Mouse (Mus musculus): ENCODE data around the gene Olfr1417. TPM values are rescaled to one million over a fixed set of nuclear protein-coding genes. Genes with fewer than 3 reads are reported as not detected.

The Olfr1417 gene
- polyA plus RNA-seq, 1 experiment from 2014 or later = not detected

- H3K9me3 ChIP-seq (replicated peaks) = no peaks in the 10 kb centered on the region
- no peak for ATAC-seq (ENCODE audit: insufficient read depth)
- WGBS (ENCODE audit: insufficient replicate concordance) = 64% methylated on average over 6 of the region's 6 CpGs
- no peak overlapping the region for H3K4me3 ChIP-seq (replicated peaks)
- H3K9ac ChIP-seq = no peak overlapping the region
- H3K4me1 ChIP-seq (replicated peaks) = no peaks in the 10 kb centered on the region
- H3K36me3 ChIP-seq (replicated peaks) = no peaks in the 10 kb centered on the region
- no peak overlapping the region for H3K27ac ChIP-seq (replicated peaks)
- H3K27me3 ChIP-seq = no peaks in the 10 kb centered on the region
- H3K4me2 ChIP-seq = no peak overlapping the region
These were observed 51.2 kb downstream of the Olfr1417 start for GRCm38 (mm10) chr19:11787826-11788225.

GRCm38 (mm10) chr19:11785409-11786154 lies 53.4 kb downstream of the Olfr1417 start:
- Histone ChIP-seq H3K27ac (replicated peaks) (no peak overlapping the region), H3K4me3 (replicated peaks) (no peak overlapping the region), H3K4me1 (replicated peaks) (no peaks in the 10 kb centered on the region), H3K27me3 (no peaks in the 10 kb centered on the region), H3K9me3 (replicated peaks) (no peaks in the 10 kb centered on the region), H3K9ac (no peak overlapping the region), H3K4me2 (no peak overlapping the region), H3K36me3 (replicated peaks) (no peaks in the 10 kb centered on the region)
- no peak for ATAC-seq (ENCODE audit: insufficient read depth)
- WGBS (ENCODE audit: insufficient replicate concordance) = 73% methylated on average over 14 of the region's 14 CpGs

- Histone ChIP-seq H3K9ac (no peak overlapping the region), H3K27ac (replicated peaks) (no peak overlapping the region), H3K9me3 (replicated peaks) (no peaks in the 10 kb centered on the region), H3K4me3 (replicated peaks) (no peak overlapping the region), H3K27me3 (no peaks in the 10 kb centered on the region), H3K4me1 (replicated peaks) (no peaks in the 10 kb centered on the region), H3K36me3 (replicated peaks) (peaks cover 34% of the 10 kb centered on the region), H3K4me2 (no peak overlapping the region)
- no peak for ATAC-seq (ENCODE audit: insufficient read depth)
- WGBS (ENCODE audit: insufficient replicate concordance) = 54% methylated on average over 7 of the region's 7 CpGs
These were observed 61.7 kb downstream of the Olfr1417 start for GRCm38 (mm10) chr19:11777191-11777865.

Other genes with a start within 250 kb of the Olfr1417 start
- 4.5 and 4.8 TPM in 2 replicates for gene Ms4a6d, start 234.4 kb downstream of the Olfr1417 start, polyA plus RNA-seq (2015; fragmentation: Nextera tagmentation; extraction: Ambion mirVana)
- gene Ms4a2, start 215.5 kb downstream of the Olfr1417 start, polyA plus RNA-seq (2015; fragmentation: Nextera tagmentation; extraction: Ambion mirVana) = 0.73 and 0.81 TPM in 2 replicates
- 30.9 and 39.0 TPM in 2 replicates for gene Ms4a3, start 198.4 kb downstream of the Olfr1417 start, polyA plus RNA-seq (2015; fragmentation: Nextera tagmentation; extraction: Ambion mirVana)
- 0.17 and 0.24 TPM in 2 replicates for gene Oosp2, start 178.7 kb downstream of the Olfr1417 start, polyA plus RNA-seq (2015; fragmentation: Nextera tagmentation; extraction: Ambion mirVana)
- gene Oosp1, start 148.1 kb downstream of the Olfr1417 start, polyA plus RNA-seq (2015; fragmentation: Nextera tagmentation; extraction: Ambion mirVana) = 0.14 TPM in 1 of 2 replicates, not detected in the other
- not detected in 2 replicates for gene Oosp3, start 142.2 kb downstream of the Olfr1417 start, polyA plus RNA-seq (2015; fragmentation: Nextera tagmentation; extraction: Ambion mirVana)
- not detected in 2 replicates for gene Gif, start 91.7 kb downstream of the Olfr1417 start, polyA plus RNA-seq (2015; fragmentation: Nextera tagmentation; extraction: Ambion mirVana)
- gene Mrpl16, start 68.8 kb downstream of the Olfr1417 start, polyA plus RNA-seq (2015; fragmentation: Nextera tagmentation; extraction: Ambion mirVana) = 28.0 and 33.6 TPM in 2 replicates
- 1.7 TPM in 2 replicates for gene Stx3, start 19.8 kb downstream of the Olfr1417 start, polyA plus RNA-seq (2015; fragmentation: Nextera tagmentation; extraction: Ambion mirVana)
- not detected in 2 replicates for gene Olfr1418, start 21.8 kb upstream of the Olfr1417 start, polyA plus RNA-seq (2015; fragmentation: Nextera tagmentation; extraction: Ambion mirVana)
- gene Olfr1419, start 35.9 kb upstream of the Olfr1417 start, polyA plus RNA-seq (2015; fragmentation: Nextera tagmentation; extraction: Ambion mirVana) = not detected in 2 replicates
- gene Olfr1420, start 47.3 kb upstream of the Olfr1417 start, polyA plus RNA-seq (2015; fragmentation: Nextera tagmentation; extraction: Ambion mirVana) = not detected in 2 replicates
- 6.1 TPM in 2 replicates for gene Patl1, start 73.2 kb upstream of the Olfr1417 start, polyA plus RNA-seq (2015; fragmentation: Nextera tagmentation; extraction: Ambion mirVana)
- 1.9 and 2.0 TPM in 2 replicates for gene Osbp, start 126.7 kb upstream of the Olfr1417 start, polyA plus RNA-seq (2015; fragmentation: Nextera tagmentation; extraction: Ambion mirVana)
- gene Olfr1423, start 202.1 kb upstream of the Olfr1417 start, polyA plus RNA-seq (2015; fragmentation: Nextera tagmentation; extraction: Ambion mirVana) = 0.01 TPM in 1 of 2 replicates, not detected in the other
- gene Olfr1424, start 223.5 kb upstream of the Olfr1417 start, polyA plus RNA-seq (2015; fragmentation: Nextera tagmentation; extraction: Ambion mirVana) = not detected in 2 replicates
- not detected in 2 replicates for gene Olfr1425, start 238.5 kb upstream of the Olfr1417 start, polyA plus RNA-seq (2015; fragmentation: Nextera tagmentation; extraction: Ambion mirVana)

All from liver, embryonic 15.5 days (tissue).